Mouse (Mus musculus) liver, postnatal 0 days (tissue): ENCODE data around the gene Fcgrt.

Source experiments
- CTCF ChIP-seq: sonication (generic); IDR thresholded peaks from 2 replicates; pipeline ENCODE4 v1.5.1; 2016; ENCODE audit warnings: antibody characterized with exemption, low read depth
- EP300 ChIP-seq: IDR thresholded peaks from 2 replicates; pipeline ENCODE4 v1.6.1; 2016; ENCODE audit warnings: antibody characterized with exemption, low read depth, mild to moderate bottlenecking

- TF ChIP-seq CTCF, result no peak
- no peak for TF ChIP-seq EP300
Observed at GRCm38 (mm10) chr7:45148534-45149098, 45.0 kb upstream of the Fcgrt start.
